Mouse (Mus musculus): Measurements from ENCODE around the gene Plk3.

GRCm38 (mm10) chr4:117150212-117150733, 16.5 kb upstream of the Plk3 start:
- no peak for TF ChIP-seq CTCF (IDR thresholded peaks at IDR 0.05)
- TF ChIP-seq EP300 (IDR thresholded peaks at IDR 0.05): no peak

Measured in lung, postnatal 0 days (tissue).